Mouse (Mus musculus): ENCODE data around the gene Jakmip3. TPM values are rescaled to one million over a fixed set of nuclear protein-coding genes. Genes with fewer than 3 reads are reported as not detected.

The Jakmip3 gene
- total RNA-seq, 2 experiments from 2014 or later = not detected

DNA sequence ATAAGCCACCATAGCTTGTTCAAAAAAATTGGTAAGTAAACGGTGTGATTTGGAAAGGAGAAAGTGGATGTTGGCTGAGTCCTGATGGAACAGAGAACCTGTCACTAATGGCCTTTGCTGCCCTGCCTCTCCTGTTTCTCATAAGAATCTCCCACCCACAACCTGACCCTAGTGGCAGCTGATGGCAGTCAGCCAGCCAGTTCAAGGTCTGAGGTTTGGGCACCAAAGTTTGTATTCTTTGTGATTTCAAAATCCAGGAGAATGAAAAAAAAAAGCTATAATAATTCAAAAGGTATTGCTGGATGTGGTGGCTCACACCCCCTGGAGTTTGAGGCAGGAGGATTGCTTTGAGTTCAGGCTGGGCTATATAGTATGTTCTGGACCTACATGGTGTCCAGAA lies 1.8 kb downstream of the Jakmip3 start:
- no peak for ATAC-seq (replicated peaks; ENCODE audit: low FRiP score, low TSS enrichment, poor library complexity, severe bottlenecking)

DNA sequence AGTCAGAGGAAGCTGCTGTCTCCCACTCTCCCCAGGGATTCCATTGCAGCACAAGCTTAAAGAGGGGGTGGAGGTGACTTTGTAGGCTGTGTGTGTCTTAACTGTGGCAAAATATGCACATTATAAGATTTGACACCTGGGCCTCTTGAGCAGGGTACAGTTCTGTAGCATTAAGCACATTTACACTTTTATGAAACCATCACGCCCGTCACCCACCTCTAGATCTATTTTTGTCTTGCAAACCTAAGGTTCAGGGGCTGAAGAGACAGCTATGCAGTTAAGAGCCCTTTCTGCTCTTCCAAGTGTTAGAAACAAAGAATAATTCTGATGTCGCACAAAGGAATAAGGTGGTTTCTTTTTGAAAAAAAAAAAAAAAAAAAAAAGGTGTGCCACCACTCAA lies 5.1 kb downstream of the Jakmip3 start:
- ATAC-seq (replicated peaks; ENCODE audit: low FRiP score, low TSS enrichment, poor library complexity, severe bottlenecking) = no peak

DNA sequence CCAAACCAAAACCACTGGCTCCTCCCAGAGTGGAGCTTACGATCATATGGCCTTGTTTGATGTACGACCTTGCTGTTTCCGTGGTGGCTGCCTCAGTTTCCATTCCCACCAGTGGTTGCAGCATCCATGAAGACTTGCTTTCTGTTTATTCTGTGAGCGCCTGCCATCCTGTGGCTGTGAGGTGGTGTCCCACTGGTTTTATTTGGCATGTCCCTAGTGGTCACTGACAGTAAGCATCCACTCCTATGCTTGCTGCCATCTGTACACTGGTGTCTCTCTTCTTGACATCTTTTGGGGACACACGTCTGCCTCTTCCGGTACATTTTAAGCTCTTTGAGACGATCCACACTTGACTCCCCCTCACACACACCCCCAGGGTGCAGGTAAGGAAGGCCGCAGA lies 7.2 kb downstream of the Jakmip3 start:
- no peak for ATAC-seq (replicated peaks; ENCODE audit: low FRiP score, low TSS enrichment, poor library complexity, severe bottlenecking)

DNA sequence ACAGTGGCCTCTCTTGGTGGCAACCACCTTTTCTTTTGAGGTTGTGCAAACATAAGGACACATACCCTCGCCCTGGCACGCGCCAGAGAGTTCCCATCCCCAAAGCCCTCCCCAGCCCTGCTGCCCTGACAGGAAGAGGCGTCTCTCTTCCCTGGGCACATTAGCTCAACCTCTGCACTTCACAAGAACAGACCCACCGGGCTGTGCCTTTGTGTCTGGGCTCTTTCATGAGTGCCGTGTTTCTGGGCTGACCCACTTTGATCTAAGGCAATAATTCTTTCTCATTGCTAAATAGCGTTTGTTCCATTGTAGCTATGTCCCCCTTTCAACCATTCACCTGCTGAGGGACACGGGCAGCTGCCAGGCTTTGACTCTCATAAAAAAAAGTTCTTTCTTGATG lies 7.8 kb downstream of the Jakmip3 start:
- no peak for ATAC-seq (replicated peaks; ENCODE audit: low FRiP score, low TSS enrichment, poor library complexity, severe bottlenecking)

DNA sequence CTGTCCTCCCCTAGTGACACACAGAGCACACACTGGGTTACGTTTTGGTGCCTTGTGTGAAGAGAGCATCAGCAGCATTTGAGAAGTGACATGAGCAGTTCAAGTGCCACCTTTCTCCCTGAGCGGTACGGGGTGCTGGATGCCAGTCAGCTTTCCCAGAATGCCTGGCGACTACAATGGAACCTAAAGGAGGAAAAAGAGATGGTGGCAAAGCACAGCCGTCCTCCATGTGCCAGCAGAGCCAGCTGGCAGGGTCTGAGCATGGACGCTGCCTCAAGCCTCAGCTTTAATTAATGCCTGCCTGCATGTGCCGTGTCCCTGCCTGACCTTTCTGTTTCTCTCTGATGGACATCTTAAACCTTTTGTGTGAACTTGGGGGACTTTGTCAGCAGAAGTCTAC lies 15.3 kb downstream of the Jakmip3 start:
- no peak for ATAC-seq (replicated peaks; ENCODE audit: low FRiP score, low TSS enrichment, poor library complexity, severe bottlenecking)

DNA sequence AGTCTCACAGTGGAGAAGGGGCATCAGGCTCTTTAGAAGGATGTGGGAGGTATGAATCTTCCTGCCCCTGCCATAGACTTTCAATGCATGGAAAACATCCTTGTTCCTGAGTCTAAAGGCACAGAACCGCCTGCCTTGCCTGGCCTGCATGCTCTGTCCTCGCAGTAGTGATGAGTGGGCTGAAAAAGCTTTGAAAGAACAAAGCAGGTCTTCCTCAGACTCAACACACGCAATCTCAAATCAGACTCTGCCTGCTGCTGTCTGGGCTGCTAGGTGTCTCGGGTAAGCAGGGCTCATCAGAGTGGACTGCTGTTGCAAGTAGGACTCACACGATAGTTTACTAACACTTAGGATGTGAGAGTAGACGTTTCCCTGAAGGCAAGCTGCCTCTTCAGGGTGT lies 16.6 kb downstream of the Jakmip3 start:
- no peak for ATAC-seq (replicated peaks; ENCODE audit: low FRiP score, low TSS enrichment, poor library complexity, severe bottlenecking)

DNA sequence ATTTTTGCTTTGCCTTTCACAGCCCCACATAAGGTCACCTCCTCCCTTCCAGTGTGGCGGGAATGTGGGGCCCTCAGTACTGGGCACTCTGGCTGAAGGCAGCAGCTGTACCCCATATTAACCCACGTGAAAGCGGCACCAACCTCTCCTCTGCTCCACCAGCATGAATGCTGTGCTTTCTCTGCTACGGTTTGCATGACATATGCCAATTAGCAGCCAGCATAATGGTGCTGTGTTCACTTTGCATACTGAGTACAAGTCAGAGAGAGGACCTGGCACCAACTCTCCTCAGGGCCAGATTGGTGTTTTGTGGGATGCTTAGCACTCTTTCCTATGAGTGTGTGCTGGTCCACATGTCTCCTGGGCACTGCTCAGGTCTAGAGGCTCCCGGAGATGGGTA lies 19.2 kb downstream of the Jakmip3 start:
- ATAC-seq (replicated peaks; ENCODE audit: low FRiP score, low TSS enrichment, poor library complexity, severe bottlenecking) = no peak

DNA sequence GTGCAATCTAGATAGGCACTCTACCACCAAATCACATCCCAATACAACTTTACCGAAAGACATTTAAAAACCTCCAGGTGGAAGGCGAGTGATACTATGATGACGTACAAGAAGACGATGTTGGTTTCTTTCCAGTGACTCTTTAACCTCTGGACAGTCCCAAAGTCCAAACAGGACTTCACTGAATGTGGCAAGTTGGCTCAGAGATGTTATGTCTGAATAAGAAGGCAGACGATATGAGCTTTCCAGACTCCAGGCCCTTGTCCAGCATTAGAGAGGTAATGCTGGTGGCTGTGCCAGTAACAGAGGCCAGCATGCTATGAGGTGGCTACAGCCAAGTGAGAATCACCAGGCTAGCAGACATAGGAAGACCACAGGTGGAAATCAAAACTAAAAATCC lies 23.2 kb downstream of the Jakmip3 start:
- ATAC-seq (replicated peaks; ENCODE audit: low FRiP score, low TSS enrichment, poor library complexity, severe bottlenecking) = no peak

DNA sequence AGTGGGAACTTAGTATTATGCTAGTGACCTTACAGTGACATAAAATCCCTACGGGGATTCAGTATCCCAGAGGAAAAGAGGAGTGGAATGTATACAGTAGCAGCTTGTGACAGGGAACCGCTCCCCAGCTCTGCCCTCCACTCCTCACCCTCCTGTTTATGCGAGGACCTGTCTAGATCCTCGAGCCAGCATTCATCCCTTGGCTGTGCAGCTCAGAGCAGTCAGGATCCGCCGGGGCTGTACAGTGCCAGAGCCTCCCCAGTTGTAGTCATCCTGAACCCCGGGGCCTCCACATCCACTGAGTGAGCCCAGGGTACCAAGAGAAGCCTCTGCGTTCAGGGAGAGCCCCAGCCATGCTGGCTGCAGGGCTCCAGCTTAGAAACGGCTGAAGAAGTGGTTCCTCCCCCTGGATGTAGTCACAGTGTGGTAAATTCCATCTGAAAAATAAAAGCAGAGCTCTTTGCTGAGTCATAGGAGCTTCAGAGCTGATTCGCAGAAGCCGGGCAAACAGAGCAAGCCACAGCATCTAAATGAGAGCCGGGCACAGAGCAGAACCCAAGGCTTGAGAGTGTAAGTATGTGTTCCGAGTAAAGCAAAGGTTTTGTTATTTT lies 27.6 kb downstream of the Jakmip3 start:
- ATAC-seq (replicated peaks; ENCODE audit: low FRiP score, low TSS enrichment, poor library complexity, severe bottlenecking) = no peak

DNA sequence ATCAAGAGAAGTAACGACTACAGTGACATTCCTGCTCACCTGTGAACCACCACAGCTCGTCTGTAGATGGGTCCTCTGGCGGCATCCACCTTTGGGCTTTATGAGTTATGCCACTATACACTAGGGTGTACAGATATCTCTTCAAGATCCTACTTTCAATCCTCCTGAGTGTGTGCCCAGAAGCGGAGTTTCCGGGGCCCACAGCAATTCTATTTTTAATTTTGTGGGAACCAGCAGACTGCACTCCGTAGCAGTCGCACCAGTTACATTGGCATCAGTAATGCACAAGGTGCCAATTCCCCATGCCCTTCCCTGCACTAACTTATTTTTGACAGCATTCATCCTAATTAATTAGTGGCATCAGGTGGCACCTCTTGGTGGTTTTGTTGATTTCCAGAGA lies 37.0 kb downstream of the Jakmip3 start:
- ATAC-seq (replicated peaks; ENCODE audit: low FRiP score, low TSS enrichment, poor library complexity, severe bottlenecking) = no peak

DNA sequence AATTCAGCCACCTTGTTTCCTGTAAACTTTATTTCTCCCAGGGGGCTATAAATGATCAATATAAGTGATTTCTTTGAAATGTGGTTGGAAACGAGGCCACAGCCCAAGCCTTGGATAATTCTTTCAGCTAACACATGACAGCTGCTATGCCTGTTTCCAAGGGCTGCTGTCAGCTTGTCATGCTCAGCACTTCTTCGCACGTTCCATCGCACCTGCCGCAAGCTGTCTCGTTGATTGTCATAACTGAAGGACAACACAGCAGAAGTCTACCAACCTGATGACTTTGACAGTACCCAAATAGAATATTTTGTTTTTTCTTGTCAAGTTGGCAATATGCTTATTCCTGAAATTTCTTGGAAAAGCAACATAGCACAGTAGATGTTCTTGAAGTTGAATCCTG lies 44.0 kb downstream of the Jakmip3 start:
- ATAC-seq (replicated peaks; ENCODE audit: low FRiP score, low TSS enrichment, poor library complexity, severe bottlenecking) = no peak

DNA sequence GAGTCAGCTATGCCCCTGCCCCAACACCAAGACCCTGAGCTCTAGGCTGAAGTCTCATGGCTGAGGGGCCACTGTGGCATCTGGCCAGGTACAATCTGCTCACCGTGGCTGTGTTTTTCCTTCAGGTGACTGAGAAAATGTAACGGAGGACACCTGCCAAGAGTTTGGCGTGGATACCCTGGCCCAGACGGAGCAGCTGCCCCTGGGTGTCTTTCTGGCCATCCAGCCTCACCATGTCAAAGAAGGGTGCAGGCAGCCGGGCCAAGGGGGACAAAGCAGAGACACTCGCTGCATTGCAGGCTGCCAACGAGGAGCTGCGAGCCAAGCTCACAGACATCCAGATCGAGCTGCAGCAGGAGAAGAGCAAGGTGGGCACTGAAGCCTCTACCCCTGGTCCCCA lies 48.6 kb downstream of the Jakmip3 start:
- no peak for ATAC-seq (replicated peaks; ENCODE audit: low FRiP score, low TSS enrichment, poor library complexity, severe bottlenecking)

DNA sequence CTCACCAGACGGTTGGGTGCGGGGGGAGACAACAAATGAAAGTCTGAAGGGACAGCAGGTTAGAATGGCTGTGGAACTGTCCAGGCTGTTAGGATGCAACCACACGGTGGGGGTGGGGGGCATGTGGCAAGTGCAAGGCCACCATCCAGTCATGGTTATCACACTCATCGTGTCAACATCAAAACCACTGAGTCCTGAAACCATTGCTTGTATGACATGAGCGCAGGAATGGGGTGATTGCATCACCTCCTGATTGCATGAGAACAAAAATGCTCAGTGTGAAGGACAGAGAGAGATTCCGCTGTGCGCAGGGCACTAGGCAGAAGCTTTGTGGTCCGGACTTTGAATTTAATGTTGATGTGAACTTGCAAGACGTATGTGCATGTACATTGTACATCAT lies 62.2 kb downstream of the Jakmip3 start:
- ATAC-seq (replicated peaks; ENCODE audit: low FRiP score, low TSS enrichment, poor library complexity, severe bottlenecking) = no peak

DNA sequence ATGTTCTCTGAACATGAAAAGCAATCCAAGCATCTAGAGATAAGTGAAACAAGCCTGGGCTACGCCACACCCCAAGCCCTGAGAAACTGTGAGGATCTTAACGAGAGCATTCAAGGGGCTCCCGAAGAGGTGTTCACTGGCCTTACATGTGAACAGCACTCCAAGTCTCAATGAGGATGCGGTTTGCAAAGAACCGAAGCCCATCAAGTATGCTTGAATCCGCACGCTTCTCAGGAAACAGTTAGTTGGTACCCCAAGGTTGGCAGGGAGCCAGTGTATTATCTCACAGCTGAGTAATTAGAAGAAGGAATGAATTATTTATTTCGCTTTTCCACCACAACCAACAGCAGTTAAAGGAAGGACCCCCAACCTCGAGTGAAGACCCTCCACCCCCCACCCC lies 62.7 kb downstream of the Jakmip3 start:
- ATAC-seq (replicated peaks; ENCODE audit: low FRiP score, low TSS enrichment, poor library complexity, severe bottlenecking) = no peak

DNA sequence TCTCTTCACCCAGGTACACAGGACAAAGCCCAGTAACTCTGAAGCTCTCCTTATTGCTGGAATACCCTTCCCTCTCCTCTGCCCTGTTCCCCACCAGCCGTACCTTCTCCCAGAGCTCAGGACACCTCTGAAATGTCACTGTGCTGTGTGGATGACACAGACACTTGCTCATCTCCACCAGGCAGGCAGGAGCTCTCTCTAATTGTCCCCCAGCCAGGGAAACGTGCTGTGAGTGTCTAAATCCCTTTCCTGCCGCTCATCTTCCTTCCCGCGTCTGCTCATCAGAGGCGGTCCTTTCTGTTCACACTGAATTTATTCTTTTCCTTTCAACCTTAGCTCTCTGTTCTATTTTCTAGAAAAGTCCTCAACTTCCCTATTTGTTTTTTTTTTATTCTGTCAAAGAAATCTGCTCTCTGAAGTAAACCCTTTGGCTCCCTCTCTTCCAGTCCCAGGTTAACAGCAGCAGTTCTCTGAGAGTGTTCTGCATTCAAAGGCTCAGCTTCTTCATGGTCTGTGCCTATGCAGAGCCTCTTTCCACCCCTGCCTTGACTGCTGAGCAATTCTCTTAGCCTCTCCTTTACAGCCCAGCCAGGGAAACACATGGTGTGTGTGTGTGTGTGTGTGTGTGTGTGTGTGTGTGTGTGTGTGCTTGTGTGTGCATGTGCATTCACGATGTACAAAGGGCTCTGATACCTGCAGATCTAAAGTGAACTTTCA lies 69.4 kb downstream of the Jakmip3 start:
- no peak for ATAC-seq (replicated peaks; ENCODE audit: low FRiP score, low TSS enrichment, poor library complexity, severe bottlenecking)

DNA sequence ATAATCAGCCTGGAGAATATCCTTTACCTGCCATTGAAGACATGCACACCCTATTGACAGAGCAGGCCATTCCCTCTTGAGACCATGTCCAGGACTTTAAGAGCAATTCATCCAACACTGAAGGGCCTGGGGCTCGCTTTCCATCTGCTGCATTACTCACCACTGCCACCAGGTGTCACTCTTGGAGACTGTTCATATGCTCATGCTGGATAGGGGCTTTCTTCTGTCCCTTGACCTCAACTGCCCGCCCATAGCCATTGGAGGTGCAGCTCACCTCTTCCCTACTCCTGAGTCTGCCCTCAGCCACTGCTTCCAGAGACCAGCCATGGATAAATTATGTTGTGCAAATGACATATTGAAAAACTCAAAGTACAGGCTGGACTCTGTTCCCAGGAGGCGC lies 70.5 kb downstream of the Jakmip3 start:
- peak; percentile 83 for ATAC-seq (replicated peaks; ENCODE audit: low FRiP score, low TSS enrichment, poor library complexity, severe bottlenecking)

DNA sequence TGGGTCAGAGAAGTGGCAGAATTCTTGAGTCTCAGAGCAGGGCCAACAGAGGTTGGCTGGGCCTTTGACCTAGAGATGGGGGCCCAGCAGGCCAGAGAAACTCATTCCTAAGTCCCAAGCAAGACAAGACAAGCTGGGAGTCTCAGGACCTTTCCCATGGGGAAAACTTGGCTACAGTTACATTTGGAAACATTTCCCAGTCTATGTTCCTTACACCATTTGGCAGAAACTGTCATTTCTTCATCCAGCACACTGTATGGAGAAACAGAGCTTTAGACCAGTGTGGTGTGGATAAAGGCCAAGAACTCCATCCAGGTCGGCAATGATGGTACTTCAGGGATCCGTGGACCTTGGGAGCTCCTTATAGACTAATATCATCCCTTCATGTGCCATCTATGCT lies 71.1 kb downstream of the Jakmip3 start:
- ATAC-seq (replicated peaks; ENCODE audit: low FRiP score, low TSS enrichment, poor library complexity, severe bottlenecking) = no peak

DNA sequence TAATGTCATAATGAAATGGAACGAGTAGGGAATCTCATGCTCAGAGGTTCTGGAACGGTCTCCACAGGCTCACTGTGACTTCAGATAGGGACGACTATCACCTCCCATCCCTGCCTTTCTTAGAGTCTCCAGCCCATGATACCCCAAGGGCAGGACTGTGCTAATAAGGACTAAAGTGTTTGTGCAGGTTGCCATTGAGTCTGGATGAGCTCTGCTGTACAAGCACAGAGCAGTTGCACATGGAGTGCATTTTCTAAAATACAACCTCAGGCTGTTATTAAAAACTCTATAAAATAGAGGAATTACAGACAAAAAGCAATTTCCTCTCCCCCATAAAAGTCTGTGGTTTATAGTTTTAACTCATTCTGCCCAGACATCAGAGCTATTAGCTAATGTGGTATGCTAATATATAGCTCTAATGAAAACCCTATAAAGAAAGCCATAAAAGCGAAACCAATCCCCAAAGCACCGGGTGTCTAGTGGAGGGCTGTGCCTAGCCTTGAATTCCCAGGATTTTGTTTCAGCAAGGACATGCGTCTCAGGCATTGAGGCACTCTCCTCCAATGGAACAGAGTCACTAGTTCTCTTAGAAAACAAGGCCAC lies 72.3 kb downstream of the Jakmip3 start:
- ATAC-seq (replicated peaks; ENCODE audit: low FRiP score, low TSS enrichment, poor library complexity, severe bottlenecking) = no peak

DNA sequence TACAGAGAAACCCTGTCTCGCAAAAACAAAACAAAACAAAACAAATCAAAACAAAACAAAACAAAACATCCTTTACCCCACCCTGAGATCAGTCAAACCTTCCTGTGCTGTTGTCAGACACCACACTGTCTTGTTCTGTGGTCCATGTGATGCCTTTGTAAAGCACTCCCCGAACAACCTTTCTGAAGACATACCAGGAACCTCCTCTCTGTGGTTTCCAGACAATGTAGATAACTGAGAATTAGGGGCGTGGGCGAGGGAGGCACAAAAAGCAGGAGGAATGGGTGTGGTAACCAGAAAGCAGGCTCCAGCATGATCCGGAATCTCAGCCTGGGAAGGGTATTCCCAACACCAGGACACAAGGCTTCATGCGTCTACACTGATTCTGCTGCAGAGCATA lies 74.6 kb downstream of the Jakmip3 start:
- ATAC-seq (replicated peaks; ENCODE audit: low FRiP score, low TSS enrichment, poor library complexity, severe bottlenecking) = no peak

DNA sequence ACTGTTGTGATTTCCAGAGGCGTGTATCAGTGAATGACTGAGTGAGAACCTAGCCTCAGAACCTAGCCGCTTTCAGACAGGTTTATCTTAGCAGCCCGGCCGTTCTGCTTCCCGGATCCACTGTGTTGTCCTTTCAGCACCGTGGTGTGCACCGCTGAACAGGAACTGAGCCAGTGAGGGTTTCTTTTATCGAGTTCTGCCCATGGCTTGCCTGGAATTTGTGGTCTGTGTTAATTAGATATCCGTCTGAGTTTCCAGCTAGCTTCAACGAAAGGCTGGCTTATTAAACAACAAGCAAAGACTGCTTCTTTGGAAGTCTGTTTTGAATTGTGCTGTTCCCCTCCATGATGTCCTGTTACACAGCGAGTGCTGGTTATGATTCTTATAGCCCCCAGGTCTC lies 75.8 kb downstream of the Jakmip3 start:
- ATAC-seq (replicated peaks; ENCODE audit: low FRiP score, low TSS enrichment, poor library complexity, severe bottlenecking) = no peak

DNA sequence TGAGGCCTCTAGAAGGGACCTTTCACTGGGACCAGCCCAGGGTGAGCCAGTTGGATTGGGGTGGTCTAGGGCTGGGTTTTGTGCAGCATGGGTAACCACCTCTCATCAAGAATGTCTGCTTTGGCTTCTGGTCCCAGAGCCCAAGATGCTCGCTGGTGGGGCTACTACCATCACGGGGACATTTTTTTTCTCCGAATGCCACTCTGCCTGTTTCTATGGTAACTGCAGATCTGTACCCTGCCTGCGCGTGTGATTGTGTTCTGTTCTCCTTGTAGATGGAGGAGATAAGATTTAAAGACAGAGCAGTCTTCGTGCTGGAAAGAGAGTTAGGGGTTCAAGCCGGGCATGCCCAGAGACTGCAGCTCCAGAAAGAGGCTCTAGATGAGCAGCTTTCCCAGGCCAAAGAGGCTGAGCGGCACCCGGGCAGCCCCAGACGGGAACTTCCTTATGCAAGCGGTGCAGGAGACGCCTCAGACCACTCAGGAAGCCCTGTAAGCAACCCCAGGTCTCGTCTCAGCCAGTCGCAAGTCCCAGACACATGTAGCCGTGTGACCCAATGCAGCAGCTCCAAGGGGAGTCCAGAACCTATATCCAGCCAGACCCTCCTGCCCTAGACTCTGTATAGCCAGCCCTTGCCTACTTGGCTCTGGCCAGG lies 76.8 kb downstream of the Jakmip3 start:
- no peak for ATAC-seq (replicated peaks; ENCODE audit: low FRiP score, low TSS enrichment, poor library complexity, severe bottlenecking)

Data from megakaryocyte-erythroid progenitor cell, adult 5-6 weeks (primary cell).